Mouse (Mus musculus): ENCODE data around the gene Flrt1.

The Flrt1 gene

DNA sequence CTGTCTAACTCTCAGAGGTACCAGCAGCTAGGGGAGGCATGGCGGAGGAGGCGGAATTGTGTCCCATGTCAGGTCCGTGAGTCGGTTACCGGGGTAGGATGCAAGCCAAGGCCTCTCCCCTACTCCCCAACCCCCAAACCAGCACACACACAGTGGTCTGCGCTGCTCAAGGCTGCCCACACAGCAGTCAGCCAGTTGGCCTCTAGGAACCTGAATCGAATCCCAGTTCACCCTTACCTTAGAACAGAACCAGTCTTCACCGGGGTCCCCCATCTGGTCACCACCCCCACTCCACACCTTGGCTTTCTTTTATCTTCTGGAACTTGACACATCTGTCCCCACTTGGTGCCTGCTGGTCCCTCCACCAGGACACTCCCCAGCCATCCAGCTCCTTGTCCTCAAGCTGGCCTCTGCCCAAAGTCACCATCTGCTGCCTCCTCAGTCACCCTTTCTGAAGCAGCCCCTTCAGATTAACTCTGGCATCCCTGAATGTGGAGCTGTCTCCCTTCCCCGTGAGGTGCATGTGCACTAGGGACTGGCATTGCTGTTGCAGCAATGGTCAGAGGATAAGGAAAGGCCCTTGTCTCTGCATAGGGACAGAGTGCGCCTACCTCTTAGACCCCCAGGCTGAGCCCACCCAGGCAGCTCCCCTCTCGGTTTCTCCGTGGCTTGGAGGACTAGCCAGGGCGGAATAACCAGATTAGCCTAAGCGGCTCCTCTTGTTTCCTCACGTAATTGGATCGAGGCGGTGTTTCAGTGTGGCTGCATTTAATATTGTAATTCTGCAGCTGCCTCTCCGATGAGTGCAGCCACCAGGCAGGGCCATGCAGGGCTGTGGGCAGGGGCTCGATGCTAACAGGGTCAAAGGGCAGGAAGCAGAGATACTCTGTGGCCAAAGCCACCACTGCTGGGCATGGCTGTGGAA, 23.3 kb upstream of the Flrt1 start:
- DNase-seq, result no peak

DNA sequence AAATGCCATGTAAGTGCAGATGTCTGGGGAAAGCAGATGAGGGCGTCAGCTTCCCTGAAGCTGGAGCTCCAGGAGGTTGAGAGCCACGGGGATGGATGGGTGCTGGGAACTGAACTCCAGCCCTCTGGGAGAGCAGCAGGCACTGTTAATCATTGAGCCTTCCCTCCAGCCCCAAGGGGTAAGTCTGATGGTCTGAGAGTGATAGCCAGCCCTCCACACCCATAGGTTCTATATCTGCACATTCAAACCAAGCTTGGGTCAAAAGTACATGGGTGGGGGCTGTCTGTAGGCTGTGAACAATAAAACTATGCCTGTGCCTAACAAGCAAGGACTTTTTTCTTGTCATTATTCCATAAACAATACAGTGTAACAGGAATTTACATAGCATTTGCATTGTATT, 21.4 kb upstream of the Flrt1 start:
- no peak for DNase-seq

DNA sequence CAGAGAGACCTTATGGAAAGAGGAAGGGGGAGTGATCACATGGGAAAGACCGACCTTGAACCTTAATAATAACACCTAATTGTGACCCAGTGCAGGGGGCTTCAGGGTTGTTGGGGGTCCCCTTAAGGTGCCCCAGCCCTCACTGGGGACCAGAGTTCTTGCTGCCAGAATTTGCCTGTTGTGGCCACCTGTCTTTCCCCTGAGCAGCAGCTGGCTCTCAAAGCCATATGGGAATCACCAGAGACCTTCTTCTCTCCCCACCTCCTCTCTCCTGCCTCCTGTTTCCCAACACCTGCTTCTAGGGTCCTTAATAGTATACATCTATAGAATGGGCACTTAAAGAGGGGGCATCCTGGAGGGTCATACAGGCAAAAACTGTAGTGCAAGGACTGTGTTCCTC, 20.7 kb upstream of the Flrt1 start:
- no peak for DNase-seq

DNA sequence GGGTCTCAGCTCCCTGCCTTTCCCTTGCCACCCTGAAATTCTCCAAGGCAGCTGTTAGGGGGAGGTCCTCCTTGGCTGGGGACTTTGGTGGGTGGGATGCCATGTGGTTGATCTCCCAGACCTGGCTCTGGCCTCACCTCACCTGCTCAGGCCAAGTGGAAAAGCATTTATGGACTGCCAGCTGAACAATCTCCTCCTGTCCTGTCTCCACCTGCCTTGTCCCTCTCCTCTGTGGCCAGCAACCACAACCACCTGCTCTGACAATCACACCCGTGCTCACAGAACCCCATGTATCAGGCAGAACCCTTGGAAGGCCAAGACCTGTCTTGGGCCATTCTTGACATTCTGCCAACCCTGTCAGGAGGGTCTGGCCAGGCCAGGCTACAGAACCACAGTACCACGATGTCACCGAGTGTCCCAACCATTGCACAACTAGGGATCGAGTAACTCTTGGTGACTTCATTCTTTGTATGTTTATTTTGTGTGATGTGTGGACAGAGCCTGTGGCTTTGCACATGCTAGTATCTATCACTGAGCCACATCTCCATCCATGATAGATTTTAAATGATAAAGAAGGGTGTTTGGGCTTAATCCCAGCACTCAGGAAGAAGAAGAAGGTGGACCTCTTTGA, 20.1 kb upstream of the Flrt1 start:
- no peak for DNase-seq

DNA sequence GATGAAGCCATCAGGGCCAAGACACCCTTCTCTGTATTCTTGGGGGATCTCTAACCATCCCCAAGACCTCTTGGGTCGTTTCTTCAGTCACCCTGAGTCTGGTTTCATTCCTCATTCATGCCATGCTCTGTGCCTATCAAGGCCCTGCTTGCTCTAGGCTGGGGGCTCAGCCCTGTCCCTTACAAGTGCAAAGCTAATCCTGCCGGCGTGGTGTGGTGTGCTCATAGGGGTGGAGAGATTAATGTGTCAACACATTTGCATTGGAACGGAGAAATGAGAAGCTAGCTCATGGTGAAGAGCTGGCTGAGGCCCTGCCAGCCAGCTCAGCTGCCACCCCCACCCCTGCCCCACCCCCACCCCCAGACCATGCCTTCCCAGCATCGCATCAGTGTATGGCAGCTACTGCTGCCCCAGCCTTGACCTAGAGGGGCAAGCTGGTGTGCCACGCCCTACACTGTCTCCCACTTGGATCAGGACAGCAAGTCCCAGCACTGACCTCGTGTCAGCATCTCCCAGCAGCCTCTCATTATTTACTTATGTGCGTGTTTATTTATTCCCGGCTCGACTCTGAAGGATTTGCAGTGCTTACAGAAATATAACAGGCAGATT, 17.3 kb upstream of the Flrt1 start:
- DNase-seq, result no peak

DNA sequence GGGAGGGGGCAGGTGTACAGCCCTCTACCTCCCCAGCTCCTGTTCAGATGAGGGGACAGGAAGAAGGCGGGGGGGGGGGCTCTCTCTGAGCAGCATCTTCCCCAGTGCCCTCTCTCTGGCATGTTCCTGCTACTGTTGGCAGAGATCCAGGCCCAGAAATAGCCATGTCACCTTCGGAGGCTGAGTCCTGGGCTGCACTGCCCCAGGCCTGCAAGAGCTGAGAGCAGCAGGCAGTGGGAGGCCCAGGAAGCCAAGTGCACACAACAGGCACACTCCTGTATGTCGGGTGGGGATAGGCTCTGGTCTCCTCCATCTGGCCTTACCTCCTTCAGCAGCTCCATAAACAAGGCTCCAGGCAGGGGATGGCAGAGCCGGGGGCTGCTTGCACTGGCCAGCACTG, 16.7 kb upstream of the Flrt1 start:
- DNase-seq, result no peak

DNA sequence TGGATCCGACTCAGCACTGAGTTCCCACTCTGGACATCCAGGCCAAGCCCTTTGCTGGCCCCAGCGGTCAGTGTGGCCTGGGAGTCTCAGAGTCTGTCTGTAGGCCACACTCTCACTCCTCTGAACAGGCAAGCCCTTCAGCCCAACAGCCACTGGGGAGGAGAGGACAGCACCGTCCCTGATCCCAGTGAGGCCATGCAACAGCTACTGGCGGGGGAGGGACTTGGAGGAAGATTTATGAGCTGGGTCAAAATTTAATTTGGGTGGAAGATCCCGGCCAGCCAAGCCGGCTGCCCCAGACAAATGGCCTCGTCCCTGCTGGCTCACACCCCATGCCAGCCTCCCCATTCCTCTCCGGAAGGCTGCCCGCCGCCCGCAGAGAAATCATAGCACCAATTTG, 15.7 kb upstream of the Flrt1 start:
- no peak for DNase-seq

DNA sequence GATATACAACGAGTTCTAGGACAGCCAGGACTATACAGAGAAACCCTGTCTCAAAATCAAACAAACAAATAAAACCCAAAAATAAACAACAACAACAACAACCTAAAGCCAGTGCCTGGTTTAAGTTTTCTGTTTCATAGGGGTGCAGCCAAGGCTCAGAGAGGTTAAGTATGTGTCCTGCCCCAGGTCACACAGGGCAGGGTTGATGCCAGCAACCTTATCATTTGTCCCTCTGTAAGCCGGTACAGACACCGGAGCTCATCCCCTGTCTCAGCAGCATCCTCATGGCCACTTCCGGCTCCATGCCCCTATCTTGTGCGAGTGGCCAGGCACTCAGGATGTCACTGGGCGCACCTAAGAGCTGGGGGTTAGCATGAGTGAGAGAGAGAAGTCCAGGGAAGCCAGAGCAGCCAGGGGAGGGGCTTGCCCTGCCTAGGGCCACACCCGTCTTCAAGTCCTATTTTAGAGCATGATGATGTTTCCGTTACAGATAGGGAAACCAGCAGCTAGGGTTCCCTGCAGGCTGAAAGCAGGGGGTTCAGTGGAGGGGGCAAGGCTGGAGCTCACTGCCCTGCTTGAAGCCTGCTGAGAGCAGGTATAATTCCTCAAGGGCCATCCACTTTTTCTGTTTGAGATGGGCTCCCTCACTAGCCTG, 12.3 kb upstream of the Flrt1 start:
- DNase-seq, result no peak

DNA sequence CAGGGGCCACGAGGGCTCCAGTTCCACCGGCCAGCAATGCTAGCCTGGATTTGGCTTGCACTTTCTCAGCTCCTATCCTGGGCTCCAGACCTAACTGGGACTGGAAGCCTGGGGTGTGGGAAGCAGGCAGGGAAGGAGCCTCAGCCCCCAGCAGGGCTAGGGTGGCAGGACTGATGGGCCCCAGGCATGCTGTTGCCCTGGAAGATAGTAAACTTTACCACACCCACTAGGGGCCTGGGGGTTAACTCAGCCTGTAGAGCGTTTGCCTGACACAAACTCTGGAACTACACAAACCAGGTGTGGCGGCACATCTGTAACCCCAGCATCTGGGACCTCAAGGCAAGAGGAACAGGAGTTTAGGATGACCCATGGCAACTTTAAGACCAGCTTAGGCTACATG, 11.6 kb upstream of the Flrt1 start:
- DNase-seq, result no peak

DNA sequence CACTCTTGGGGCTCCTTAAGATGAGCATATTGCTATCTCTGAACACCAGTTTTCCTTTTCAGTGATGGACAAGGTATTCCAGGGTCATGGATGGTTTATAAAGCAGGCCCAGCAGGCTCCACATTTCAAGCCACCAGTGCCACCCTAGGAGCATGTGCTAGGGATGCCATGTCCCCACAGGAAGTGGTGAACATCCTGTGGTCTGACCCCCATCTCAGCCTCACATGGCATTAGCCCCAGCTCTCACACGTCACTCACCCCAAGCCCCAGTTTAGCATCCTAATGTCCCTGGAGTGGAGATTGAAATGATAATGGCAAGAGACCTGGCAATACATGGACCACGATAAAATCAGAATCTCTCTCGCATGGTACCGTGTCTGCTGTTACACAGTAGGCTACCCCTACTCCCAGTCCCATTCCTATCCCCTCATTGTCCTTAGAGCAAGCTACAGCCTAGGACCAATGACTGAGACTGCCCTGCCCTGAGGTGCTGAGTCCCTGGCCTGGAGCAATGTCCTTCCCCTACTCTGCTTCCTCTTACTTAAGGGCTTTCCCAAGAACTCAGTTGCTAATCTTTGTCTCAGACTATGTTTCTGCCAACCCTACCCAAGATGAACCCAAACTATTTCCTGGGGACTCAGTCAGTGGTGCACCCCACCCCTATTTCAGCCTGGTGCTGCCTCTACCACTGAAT, 10.7 kb upstream of the Flrt1 start:
- no peak for DNase-seq

DNA sequence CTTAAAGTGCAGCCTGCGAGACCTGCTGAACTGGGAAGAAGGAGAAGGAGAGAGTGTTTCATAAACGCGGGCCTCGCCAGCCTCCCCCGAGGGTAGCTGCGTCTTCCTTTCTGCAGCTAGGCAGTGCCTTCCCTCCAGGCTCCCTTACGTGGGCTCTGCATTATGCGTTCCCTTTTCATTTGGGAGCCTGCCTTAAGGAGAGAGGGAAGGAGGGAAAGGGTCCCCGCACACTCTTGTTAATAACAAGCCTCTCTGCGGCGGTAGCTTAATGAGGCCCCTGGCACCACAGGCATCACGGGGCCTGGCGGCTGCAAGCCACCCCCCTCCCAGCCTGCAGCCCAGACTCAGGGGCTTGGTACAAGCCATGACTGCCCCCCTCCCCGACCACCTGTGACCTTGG, 8.0 kb upstream of the Flrt1 start:
- no peak for DNase-seq

DNA sequence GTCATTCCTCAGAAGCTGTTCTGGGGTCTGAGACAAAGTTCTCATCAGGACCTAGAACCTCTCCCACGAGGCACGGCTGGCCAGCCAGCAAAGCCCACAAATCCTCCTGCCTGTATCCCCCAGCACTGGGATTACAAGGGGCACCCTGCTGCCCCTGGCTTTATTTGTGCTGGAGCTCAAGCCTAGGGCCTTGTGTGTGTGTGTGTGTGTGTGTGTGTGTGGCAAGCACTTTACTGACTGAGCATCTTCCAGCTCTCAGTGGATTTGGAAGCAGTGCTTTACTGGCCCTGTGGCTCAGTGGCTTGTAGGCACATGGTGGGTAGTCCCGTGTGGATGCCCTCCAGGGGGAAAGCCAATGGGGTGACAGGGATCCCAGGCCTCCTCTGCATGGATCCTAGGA, 7.1 kb upstream of the Flrt1 start:
- DNase-seq, result no peak

DNA sequence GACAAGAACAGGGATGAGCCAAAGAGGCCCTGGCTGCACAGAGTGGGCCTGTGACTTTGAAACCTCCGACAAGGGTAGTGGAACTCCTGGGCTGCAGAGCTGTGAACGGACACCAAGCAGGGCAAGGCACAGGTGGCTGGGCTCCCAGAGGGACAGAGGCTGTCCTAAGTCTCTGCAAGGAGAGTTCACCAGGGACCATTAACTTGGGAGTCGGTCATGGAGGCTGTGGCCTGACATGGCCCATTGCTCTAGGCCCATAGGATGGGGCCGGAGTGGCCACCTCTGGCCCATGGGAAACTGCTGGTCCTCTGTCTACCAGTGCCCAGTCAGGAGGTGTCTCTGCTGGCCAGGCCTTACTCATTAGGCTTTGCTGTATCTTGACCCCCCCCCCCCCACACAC, 6.2 kb upstream of the Flrt1 start:
- DNase-seq, result no peak

DNA sequence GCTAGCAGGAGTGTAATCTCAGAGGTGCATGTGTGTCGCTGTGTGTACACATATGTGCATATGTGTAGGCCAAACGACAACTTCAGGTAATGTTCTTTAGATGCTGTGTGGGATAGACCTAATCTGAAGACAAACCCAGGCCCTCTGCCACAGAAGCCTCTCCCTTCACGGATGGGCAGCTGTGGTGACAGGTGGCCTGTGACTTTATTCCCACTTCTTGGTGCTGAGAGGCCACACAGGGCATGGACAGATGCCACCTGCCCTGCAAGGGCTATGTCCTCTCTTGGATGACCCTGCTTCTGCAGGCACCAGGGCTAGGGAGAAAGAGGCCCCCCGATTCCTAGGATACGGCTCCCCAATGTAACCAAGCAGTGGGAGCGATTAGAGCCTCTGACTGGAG, 5.8 kb upstream of the Flrt1 start:
- no peak for DNase-seq

DNA sequence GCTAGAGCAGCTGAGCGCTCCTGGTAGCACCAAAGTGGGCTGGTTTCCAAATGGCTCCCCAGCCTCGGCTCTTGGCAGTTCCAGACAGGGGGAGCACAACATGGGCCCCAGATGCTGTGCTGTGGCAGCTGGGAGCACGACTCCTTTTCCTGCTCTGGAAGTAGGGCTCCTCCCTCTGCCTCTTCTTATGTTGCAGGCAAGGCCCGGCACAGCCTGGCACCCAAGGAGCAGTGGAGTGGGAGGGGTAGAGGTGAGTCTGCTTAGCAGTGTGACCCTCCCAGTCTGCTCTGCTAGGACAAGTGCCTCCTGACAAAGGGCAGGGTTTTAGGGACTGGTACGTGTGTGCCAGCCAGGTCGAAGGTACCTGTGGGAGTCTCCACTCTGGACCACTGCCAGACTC, 5.3 kb upstream of the Flrt1 start:
- peak; percentile 30 for DNase-seq

DNA sequence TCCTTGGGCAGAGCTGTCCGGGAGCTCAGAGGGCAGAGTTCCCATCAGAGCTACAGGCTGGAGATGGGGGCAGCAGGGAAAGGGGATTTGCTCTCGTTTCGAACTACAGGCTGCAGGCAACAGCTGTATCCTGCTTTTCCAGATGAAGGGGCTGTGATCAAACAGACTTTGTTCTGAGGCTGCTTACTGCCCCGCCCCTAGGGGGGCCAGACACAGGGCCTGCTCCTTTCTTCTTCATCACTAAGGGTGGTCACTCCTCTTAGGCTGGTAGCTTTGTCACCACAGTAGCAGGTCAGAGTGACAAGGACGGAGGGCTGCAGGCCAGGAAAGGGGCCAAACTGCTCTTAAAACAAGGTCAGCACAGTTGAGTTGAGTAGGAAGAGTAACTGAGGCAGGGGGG, 4.6 kb upstream of the Flrt1 start:
- DNase-seq, result no peak

DNA sequence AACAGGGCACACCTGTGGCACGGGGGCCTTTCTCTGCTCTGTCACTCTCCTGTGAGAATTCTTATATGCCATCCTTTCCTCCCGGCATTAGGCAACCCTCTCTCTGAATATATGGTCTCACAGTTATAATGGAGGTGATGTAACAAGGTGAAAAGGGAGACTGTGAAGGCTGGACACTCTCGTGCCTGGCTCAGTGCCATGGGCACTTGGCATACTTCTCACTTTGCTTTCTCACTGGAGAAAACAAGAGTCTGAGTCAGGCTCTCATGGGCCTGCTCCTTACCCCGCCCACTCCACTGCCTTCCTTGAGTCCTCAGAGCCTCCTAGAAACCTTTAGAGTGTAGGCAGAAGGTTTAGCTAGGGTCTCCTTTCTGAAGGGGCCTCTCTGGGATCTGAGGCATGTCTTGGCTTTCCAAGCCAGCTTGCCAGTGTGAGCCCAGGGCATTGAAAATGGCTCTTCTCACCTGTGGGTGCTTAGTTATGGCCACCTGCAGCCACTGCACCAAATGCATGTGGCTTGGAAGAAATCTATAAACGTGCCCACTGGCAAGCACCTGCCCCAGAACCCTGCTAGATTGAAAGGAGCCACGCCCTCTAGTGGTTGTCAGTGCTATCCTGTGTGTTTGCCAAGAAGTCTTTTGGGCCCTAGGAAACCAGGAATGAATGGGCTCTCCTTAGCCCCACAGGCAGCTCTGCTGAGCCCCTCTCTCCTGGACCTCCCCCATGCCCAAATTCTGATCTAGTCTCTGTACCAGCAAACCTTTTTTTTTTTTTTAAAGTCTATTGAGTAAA, 2.8 kb upstream of the Flrt1 start:
- peak; percentile 90 for DNase-seq

DNA sequence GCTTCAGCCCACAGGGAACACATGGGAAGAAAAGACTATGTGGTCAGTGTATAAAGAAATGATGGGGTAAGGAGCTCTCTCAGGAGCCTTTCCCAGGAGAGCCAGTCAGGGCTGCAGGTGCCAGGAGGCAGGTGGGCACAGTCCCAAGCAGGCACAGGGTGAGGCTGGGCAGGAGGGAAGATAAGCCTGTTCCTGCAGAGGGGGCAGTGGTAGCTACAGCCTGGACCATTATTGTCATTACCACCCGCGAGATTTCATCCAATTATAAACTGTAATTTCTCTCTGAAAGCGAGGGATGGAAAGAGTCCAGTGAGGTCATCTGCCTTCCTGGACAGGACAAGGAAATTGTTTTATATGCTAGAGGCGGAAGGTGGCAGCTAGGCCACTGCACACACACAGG, 1.6 kb upstream of the Flrt1 start:
- no peak for DNase-seq

DNA sequence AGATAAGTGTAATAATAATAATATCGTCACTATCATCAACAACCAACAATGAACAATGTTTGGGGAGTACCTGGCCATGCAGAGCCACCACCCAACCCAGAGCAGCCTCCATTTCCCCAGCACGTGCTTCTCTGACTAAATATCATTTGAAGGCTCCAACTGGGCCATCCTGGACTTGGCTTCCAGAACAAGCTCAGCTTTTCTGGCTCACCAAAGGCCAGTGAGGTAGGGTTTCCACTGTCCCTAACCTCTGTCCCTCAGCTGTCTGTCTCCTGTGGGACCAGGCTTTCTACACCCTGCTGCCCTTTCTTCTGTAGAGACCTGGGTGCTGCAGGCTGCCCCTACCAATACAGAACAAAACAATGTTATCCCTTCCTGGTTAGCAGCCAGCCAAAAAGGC, 1.0 kb upstream of the Flrt1 start:
- no peak for DNase-seq

DNA sequence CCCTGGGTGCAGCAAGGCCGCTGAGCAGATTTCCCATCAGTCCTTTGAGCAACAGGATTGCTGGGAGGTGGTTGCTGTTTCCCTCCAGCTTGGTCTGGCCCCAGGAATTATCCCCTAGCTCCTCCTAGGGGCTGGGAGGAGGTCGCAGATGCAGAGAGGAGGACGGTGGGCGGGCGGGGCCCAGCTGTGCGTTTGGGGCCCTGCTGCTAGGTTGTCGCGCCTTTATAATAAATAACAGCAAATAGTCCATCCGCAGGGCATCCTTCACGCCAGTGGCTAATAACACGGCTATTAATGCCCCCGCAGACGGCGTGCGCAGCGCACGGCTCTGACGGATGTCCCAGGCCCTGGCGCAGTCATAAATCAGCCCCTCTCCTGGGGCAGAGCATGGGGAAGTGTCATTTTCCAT, 1.5 kb downstream of the Flrt1 start:
- DNase-seq, result peak; percentile 9

DNA sequence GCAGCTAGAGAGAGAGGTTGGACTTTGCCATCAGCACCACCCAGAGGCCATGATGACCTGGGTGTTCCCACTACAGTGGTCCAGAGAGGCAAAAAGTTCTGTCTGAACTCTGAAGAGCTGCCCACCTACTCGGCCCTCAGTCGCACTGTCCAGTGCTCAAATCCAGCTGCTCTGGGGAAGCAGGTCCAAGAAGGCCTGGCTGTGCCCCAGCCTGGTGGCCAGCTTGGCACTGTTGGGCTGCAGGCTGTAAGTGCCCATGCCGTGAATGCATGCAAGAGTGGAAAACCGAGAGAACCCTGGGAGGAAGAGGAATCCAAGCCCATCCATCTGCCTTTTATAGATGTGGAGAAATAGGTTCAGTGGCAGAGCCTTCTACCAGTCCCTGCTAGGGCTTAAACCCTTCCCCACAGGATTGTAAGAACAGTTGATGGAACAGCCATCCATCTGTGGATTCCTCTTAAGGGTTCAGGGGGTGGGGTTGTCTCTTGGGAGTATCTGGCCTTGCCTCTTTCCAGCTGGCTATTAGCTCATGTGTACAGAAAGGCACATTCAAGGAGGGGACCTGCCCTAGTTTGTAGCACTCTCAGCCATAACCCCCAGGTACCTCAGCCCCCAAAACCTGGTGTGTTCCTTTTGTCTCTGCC, 2.1 kb downstream of the Flrt1 start:
- DNase-seq, result peak; percentile 29

DNA sequence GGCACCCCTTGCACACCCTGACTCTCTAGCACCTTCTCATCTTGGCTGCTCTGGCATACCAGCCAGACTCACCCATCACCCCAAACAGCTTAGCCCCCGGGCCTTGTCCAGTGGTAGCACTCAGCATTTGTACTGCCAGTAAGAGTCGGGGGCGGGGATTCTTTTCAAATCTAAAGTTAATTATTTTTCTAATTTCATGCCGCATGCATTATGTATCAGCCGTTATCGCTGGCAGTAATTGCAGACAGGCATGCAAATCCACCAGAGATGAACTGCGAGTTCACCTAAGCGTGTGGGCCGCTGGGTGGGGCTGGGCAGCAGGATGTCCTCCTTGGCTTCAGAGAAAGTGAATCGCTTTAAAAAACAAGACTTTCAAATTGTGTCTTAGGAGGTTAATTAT, 3.5 kb downstream of the Flrt1 start:
- DNase-seq, result no peak
